ENCODE assay signal across 9 mouse cellular contexts in the genomic region with DNA sequence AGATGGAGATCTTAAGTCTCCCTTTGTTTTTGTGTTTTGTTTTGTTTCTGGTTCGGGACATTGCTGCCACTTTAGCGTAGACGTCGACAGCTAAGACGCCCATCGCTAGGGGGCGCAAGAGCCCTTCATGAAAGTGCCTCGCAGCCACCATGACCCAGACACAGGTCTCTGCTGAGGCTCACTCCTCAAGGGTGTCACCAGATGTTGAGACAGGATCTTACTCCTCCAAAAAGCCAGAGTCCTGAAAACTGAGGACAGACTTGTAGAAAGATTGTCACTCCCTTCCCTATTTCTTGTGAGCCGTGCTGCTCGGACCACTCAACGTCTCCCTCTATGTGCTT.
DNase-seq lines count a peak whose midpoint lies in the region; ATAC-seq and TF ChIP-seq lines count a peak whose summit lies in the region.
"Had no signal": no experiment of that assay in that cellular context is flagged by ENCODE, and none has a peak within 500 bp of the region (broad histone marks: within the 10 kb centered on the region; RNA-seq: fewer than 3 reads in every experiment).

No protein-coding gene starts in this region.

- in situ Hi-C loops in CH12.LX (cut with MboI; ENCODE audit: low pct_ligation_motif_present, low pct_unique_long_range_greater_than_20kb, low sequenced_read_pairs), result loop anchor here (25.0 kb wide), 1 partner anchor 315 kb away; no protein-coding TSS in a partner anchor

- 13% methylated on average over 11 of the region's 11 CpGs for WGBS in forebrain, embryonic 12.5 days
- 7% methylated on average over 11 of the region's 11 CpGs for WGBS in heart, embryonic 16.5 days
- 12% methylated on average over 11 of the region's 11 CpGs for WGBS in liver, embryonic 13.5 days (ENCODE audit: insufficient replicate concordance)
- 18% methylated on average over 11 of the region's 11 CpGs for WGBS in neural tube, embryonic 13.5 days

- no peaks in the 10 kb centered on the region for H3K4me1 ChIP-seq in CH12.LX (ENCODE audit: control insufficient read depth in 1 of 2, insufficient read depth in 2 of 2)
- H3K4me1 ChIP-seq in forebrain, embryonic 12.5 days, result peaks cover 53% of the 10 kb centered on the region
- H3K4me1 ChIP-seq in heart, embryonic 16.5 days (ENCODE audit: control insufficient read depth, insufficient read depth, low read length), result peaks cover 5% of the 10 kb centered on the region; the same call in 1 of the 2 replicates
- no peaks in the 10 kb centered on the region for H3K4me1 ChIP-seq in liver, embryonic 13.5 days (replicated peaks)
- peaks cover 46% of the 10 kb centered on the region for H3K4me1 ChIP-seq in neural tube, embryonic 13.5 days (replicated peaks)

- no peak overlapping the region for H3K9ac ChIP-seq in CH12.LX (ENCODE audit: insufficient read depth, low read depth)
- H3K9ac ChIP-seq in forebrain, embryonic 12.5 days, result peak overlapping the region; percentile 46; the same call in 1 of the 2 replicates
- peak overlapping the region; percentile 69 for H3K9ac ChIP-seq in heart, embryonic 16.5 days (ENCODE audit: low read length)
- no peak overlapping the region for H3K9ac ChIP-seq in liver, embryonic 13.5 days
- peak overlapping the region; percentile 64 for H3K9ac ChIP-seq in neural tube, embryonic 13.5 days

- H3K9me3 ChIP-seq in CH12.LX (replicated peaks; ENCODE audit: low read length), result peaks cover 78% of the 10 kb centered on the region
- no peaks in the 10 kb centered on the region for H3K9me3 ChIP-seq in forebrain, embryonic 12.5 days
- H3K9me3 ChIP-seq in heart, embryonic 16.5 days (replicated peaks; ENCODE audit: control insufficient read depth, low read length), result no peaks in the 10 kb centered on the region
- H3K9me3 ChIP-seq in liver, embryonic 13.5 days (replicated peaks), result no peaks in the 10 kb centered on the region
- no peaks in the 10 kb centered on the region for H3K9me3 ChIP-seq in neural tube, embryonic 13.5 days

- TF ChIP-seq RAD21 in CH12.LX (IDR thresholded peaks at IDR 0.05; ENCODE audit: low read depth, low read length), result peak; percentile 46

- no peaks in the 10 kb centered on the region for H3K79me2 ChIP-seq in CH12.LX (replicated peaks; ENCODE audit: control insufficient read depth, extremely low read depth, insufficient read depth, poor library complexity, severe bottlenecking)

- H3K4me2 ChIP-seq in CH12.LX (ENCODE audit: insufficient read depth, low read depth, poor library complexity, severe bottlenecking), result no peak overlapping the region
- H3K4me2 ChIP-seq in forebrain, embryonic 12.5 days, result peak overlapping the region; percentile 54
- peak overlapping the region; percentile 69 for H3K4me2 ChIP-seq in heart, embryonic 16.5 days (ENCODE audit: low read depth, low read length)
- H3K4me2 ChIP-seq in liver, embryonic 13.5 days, result peak overlapping the region; percentile 54
- peak overlapping the region; percentile 58 for H3K4me2 ChIP-seq in neural tube, embryonic 13.5 days

- dilution Hi-C loops in CH12.LX (cut with MboI; ENCODE audit: extremely low pct_ligation_motif_present, extremely low pct_unique_long_range_greater_than_20kb, low sequenced_read_pairs), result no loop called here

- no peak for TF ChIP-seq POLR2A in CH12.LX (IDR thresholded peaks at IDR 0.05; ENCODE audit: low read depth, low read length)

- no peaks in the 10 kb centered on the region for H3K27me3 ChIP-seq in CH12.LX (replicated peaks)
- peaks cover 46% of the 10 kb centered on the region for H3K27me3 ChIP-seq in forebrain, embryonic 12.5 days
- no peaks in the 10 kb centered on the region for H3K27me3 ChIP-seq in heart, embryonic 16.5 days (ENCODE audit: control insufficient read depth, insufficient read depth, low read length)
- H3K27me3 ChIP-seq in liver, embryonic 13.5 days, result 0 out of 2 replicates have a peak, but pooled peaks cover 7% of the 10 kb centered on the region
- peaks cover 20% of the 10 kb centered on the region for H3K27me3 ChIP-seq in neural tube, embryonic 13.5 days

- no peaks in the 10 kb centered on the region for H3K36me3 ChIP-seq in CH12.LX (replicated peaks in 1 of 2; ENCODE audit: control insufficient read depth in 1 of 2, insufficient read depth in 1 of 2, low read length in 1 of 2)
- no peaks in the 10 kb centered on the region; the same call in 1 of the 2 replicates for H3K36me3 ChIP-seq in forebrain, embryonic 12.5 days (replicated peaks)
- no peaks in the 10 kb centered on the region for H3K36me3 ChIP-seq in heart, embryonic 16.5 days (ENCODE audit: control insufficient read depth, insufficient read depth)
- H3K36me3 ChIP-seq in liver, embryonic 13.5 days, result no peaks in the 10 kb centered on the region
- peaks cover 6% of the 10 kb centered on the region; the same call in 1 of the 2 replicates for H3K36me3 ChIP-seq in neural tube, embryonic 13.5 days

- peak; percentile 67 for ATAC-seq in forebrain, embryonic 12.5 days (ENCODE audit: low FRiP score)
- ATAC-seq in heart, embryonic 16.5 days (replicated peaks; ENCODE audit: extremely low read depth, insufficient read depth, low FRiP score), result peak; percentile 77; the same call in 1 of the 2 replicates
- ATAC-seq in liver, embryonic 13.5 days (ENCODE audit: low read depth), result no peak
- peak; percentile 74 for ATAC-seq in neural tube, embryonic 13.5 days (ENCODE audit: low read depth)

- H3K4me3 ChIP-seq in CH12.LX (replicated peaks in 1 of 3; ENCODE audit: low read depth in 2 of 3, low read length in 2 of 3, poor library complexity in 1 of 3), result no peak overlapping the region
- H3K4me3 ChIP-seq in forebrain, embryonic 12.5 days (replicated peaks), result peak overlapping the region; percentile 21; the same call in 1 of the 2 replicates
- H3K4me3 ChIP-seq in heart, embryonic 16.5 days (ENCODE audit: low read length), result peak overlapping the region; percentile 55
- H3K4me3 ChIP-seq in liver, embryonic 13.5 days (replicated peaks), result peak overlapping the region; percentile 31
- H3K4me3 ChIP-seq in neural tube, embryonic 13.5 days, result peak overlapping the region; percentile 27
- H3K4me3 ChIP-seq: erythroblast, embryonic 14.5 days had no signal

- no peak overlapping the region for H3K27ac ChIP-seq in CH12.LX (ENCODE audit: insufficient read depth, low read depth)
- H3K27ac ChIP-seq in forebrain, embryonic 12.5 days, result no peak overlapping the region
- no peak overlapping the region for H3K27ac ChIP-seq in heart, embryonic 16.5 days (ENCODE audit: low read length)
- no peak overlapping the region for H3K27ac ChIP-seq in liver, embryonic 13.5 days
- no peak overlapping the region for H3K27ac ChIP-seq in neural tube, embryonic 13.5 days (replicated peaks)

- DNase-seq in CH12.LX (ENCODE audit: extremely low read depth), result peak; percentile 18
- peak; percentile 59 for DNase-seq in c-Kit-positive CD71-negative TER-119-negative erythroid progenitor cells, embryonic 14.5 days (ENCODE audit: low read depth)
- DNase-seq in kidney, postnatal 25 days, result peak; percentile 85 to 95
- peak; percentile 17 for DNase-seq in liver, embryonic 13.5 days
- peak; percentile 22 to 67 for DNase-seq in thymus, postnatal 10 days (ENCODE audit: low spot score in 2 of 2)

- TF ChIP-seq EP300 in CH12.LX (IDR thresholded peaks at IDR 0.05; ENCODE audit: low read length), result no peak

- TF ChIP-seq CTCF in CH12.LX (conservative IDR thresholded peaks at IDR 0.05 in 1 of 2, IDR thresholded peaks at IDR 0.05 in 1 of 2; ENCODE audit: low read depth in 2 of 2, low read length in 2 of 2), result peak in 1 of 2 experiments; percentile 39; a peak in 2 of 4 replicates

TF ChIP-seq in CH12.LX, 34 proteins besides CTCF, POLR2A, EP300 and RAD21:
- peak; percentile 20; the same call in 1 of the 2 replicates for TF ChIP-seq SMC3 (IDR thresholded peaks at IDR 0.05; ENCODE audit: low read depth, low read length)
- no peak for TF ChIP-seq SIN3A (IDR thresholded peaks at IDR 0.05; ENCODE audit: low read length)

Comparison
In these comparisons a context has a peak if more than half of its experiments do, and no peak if none do; other contexts are left out.
1. DNase-seq: peak in every context shown above with its lines; median percentile 90 in kidney, postnatal 25 days; 59 in c-Kit-positive CD71-negative TER-119-negative erythroid progenitor cells, embryonic 14.5 days; 44 in thymus, postnatal 10 days; 18 in CH12.LX; 17 in liver, embryonic 13.5 days.
2. H3K4me3 ChIP-seq: peak in forebrain, embryonic 12.5 days (single experiment), heart, embryonic 16.5 days (single experiment), liver, embryonic 13.5 days (single experiment) and neural tube, embryonic 13.5 days (single experiment); none in CH12.LX (0 of 3).
3. H3K9ac ChIP-seq: peak in forebrain, embryonic 12.5 days (single experiment), heart, embryonic 16.5 days (single experiment) and neural tube, embryonic 13.5 days (single experiment); none in CH12.LX (single experiment) and liver, embryonic 13.5 days (single experiment).